Mouse (Mus musculus): ENCODE results near the gene F12. TPM values are rescaled to one million over a fixed set of nuclear protein-coding genes. Genes with fewer than 3 reads are reported as not detected.

F12 gene
- total and polyA plus RNA-seq, 3 experiments: not detected

GRCm38 (mm10) chr13:55392933-55393332 lies 33.7 kb downstream of the F12 start:
- no peaks in the 10 kb centered on the region for H3K27me3 ChIP-seq (ENCODE audit: control insufficient read depth in 1 of 2, insufficient read depth in 2 of 2, low read length in 2 of 2)
- no peak overlapping the region for H3K27ac ChIP-seq (ENCODE audit: control insufficient read depth, low read depth, low read length)
- no peak for TF ChIP-seq POLR2AphosphoS5 (IDR thresholded peaks at IDR 0.05; ENCODE audit: borderline replicate concordance, low read depth, low read length)
- no peak for TF ChIP-seq ETS1 (IDR thresholded peaks at IDR 0.05; ENCODE audit: low read depth, low read length)
- TF ChIP-seq MAFK (IDR thresholded peaks at IDR 0.05; ENCODE audit: borderline replicate concordance, low read depth, low read length): no peak
- TF ChIP-seq CHD2 (IDR thresholded peaks at IDR 0.05; ENCODE audit: low read length): no peak
- no peak for TF ChIP-seq KAT2A (conservative IDR thresholded peaks at IDR 0.05; ENCODE audit: low read depth, low read length)
- TF ChIP-seq EP300 (IDR thresholded peaks at IDR 0.05; ENCODE audit: low read depth in 1 of 2, low read length in 2 of 2): no peak
- no peak for TF ChIP-seq HCFC1 (IDR thresholded peaks at IDR 0.05; ENCODE audit: low read depth, low read length)
- 0 out of 2 replicates have a peak, but pooled peaks have one; percentile 21 for TF ChIP-seq ZNF384 (IDR thresholded peaks at IDR 0.05; ENCODE audit: low read depth, low read length)
- TF ChIP-seq ZC3H11A (IDR thresholded peaks at IDR 0.05; ENCODE audit: low read depth, low read length): peak; percentile 75
- peak; percentile 75 to 84 (median 79) for TF ChIP-seq CTCF (IDR thresholded peaks at IDR 0.05 in 2 of 3, conservative IDR thresholded peaks at IDR 0.05 in 1 of 3; ENCODE audit: control insufficient read depth in 1 of 3, insufficient read depth in 1 of 3, low read depth in 2 of 3, low read length in 3 of 3, poor library complexity in 1 of 3, severe bottlenecking in 1 of 3)
- TF ChIP-seq RAD21 (IDR thresholded peaks at IDR 0.05; ENCODE audit: low read depth, low read length): peak; percentile 70
- no peak for TF ChIP-seq E2F4 (IDR thresholded peaks at IDR 0.05; ENCODE audit: borderline replicate concordance, low read depth, low read length)
- TF ChIP-seq SIN3A (IDR thresholded peaks at IDR 0.05; ENCODE audit: low read length): peak; percentile 35; the same call in 1 of the 2 replicates
- TF ChIP-seq TCF12 (IDR thresholded peaks at IDR 0.05; ENCODE audit: low read depth, low read length): no peak
- TF ChIP-seq SMC3 (IDR thresholded peaks at IDR 0.05; ENCODE audit: low read depth, low read length): peak; percentile 80
- no peak for TF ChIP-seq GABPA (IDR thresholded peaks at IDR 0.05; ENCODE audit: low read depth, low read length)
- peak; percentile 27; the same call in 1 of the 2 replicates for TF ChIP-seq MXI1 (IDR thresholded peaks at IDR 0.05; ENCODE audit: low read depth, low read length)
- TF ChIP-seq POLR2AphosphoS2 (IDR thresholded peaks at IDR 0.05; ENCODE audit: low read length): no peak
- TF ChIP-seq MYB (IDR thresholded peaks at IDR 0.05; ENCODE audit: low read depth, low read length): no peak
- TF ChIP-seq ZMIZ1 (IDR thresholded peaks at IDR 0.05; ENCODE audit: low read depth, low read length): no peak
- no peak for TF ChIP-seq JUND (IDR thresholded peaks at IDR 0.05; ENCODE audit: low read depth, low read length)
- TF ChIP-seq USF2 (IDR thresholded peaks at IDR 0.05; ENCODE audit: borderline replicate concordance in 1 of 2, insufficient read depth in 1 of 2, low read depth in 1 of 2, low read length in 2 of 2): no peak
- no peak for TF ChIP-seq TBP (IDR thresholded peaks at IDR 0.05; ENCODE audit: low read depth, low read length)
- no peak for TF ChIP-seq POLR2A (IDR thresholded peaks at IDR 0.05; ENCODE audit: control insufficient read depth in 1 of 2, insufficient read depth in 1 of 2, low read depth in 1 of 2, low read length in 2 of 2, poor library complexity in 1 of 2)
- no peak for TF ChIP-seq NRF1 (IDR thresholded peaks at IDR 0.05; ENCODE audit: insufficient read depth, low read depth, low read length, poor library complexity, severe bottlenecking)
- TF ChIP-seq CHD1 (IDR thresholded peaks at IDR 0.05; ENCODE audit: low read depth, low read length): no peak
- no peak for TF ChIP-seq ZKSCAN1 (IDR thresholded peaks at IDR 0.05; ENCODE audit: low read depth, low read length)
- TF ChIP-seq NELFE (IDR thresholded peaks at IDR 0.05; ENCODE audit: low read depth, low read length): no peak
- no peak for TF ChIP-seq RCOR1 (IDR thresholded peaks at IDR 0.05; ENCODE audit: low read depth, low read length)
- TF ChIP-seq BHLHE40 (IDR thresholded peaks at IDR 0.05; ENCODE audit: borderline replicate concordance, low read depth, low read length): no peak
- no peak for TF ChIP-seq ELF1 (IDR thresholded peaks at IDR 0.05; ENCODE audit: low read depth, low read length)
- peak; percentile 80 for TF ChIP-seq MYC (IDR thresholded peaks at IDR 0.05; ENCODE audit: low read depth, low read length)
- TF ChIP-seq GATA1 (IDR thresholded peaks at IDR 0.05; ENCODE audit: low read depth, low read length): no peak
- TF ChIP-seq USF1 (IDR thresholded peaks at IDR 0.05; ENCODE audit: low read depth, low read length): no peak
- no peak for TF ChIP-seq MAZ (IDR thresholded peaks at IDR 0.05; ENCODE audit: low read depth, low read length)
- TF ChIP-seq UBTF (IDR thresholded peaks at IDR 0.05; ENCODE audit: borderline replicate concordance, insufficient read depth, low read depth, low read length): no peak
- TF ChIP-seq MAX (IDR thresholded peaks at IDR 0.05; ENCODE audit: low read length): no peak
- no peak for TF ChIP-seq TAL1 (IDR thresholded peaks at IDR 0.05; ENCODE audit: low read length)
- no peak for TF ChIP-seq MEF2A (IDR thresholded peaks at IDR 0.05; ENCODE audit: extremely low read depth, insufficient replicate concordance, low read depth, low read length, poor library complexity, severe bottlenecking)
- no peaks in the 10 kb centered on the region for H3K9me3 ChIP-seq (replicated peaks; ENCODE audit: insufficient read depth, low read length)
- no peak overlapping the region for H3K9ac ChIP-seq (ENCODE audit: control insufficient read depth, low read depth, low read length, poor library complexity, severe bottlenecking)
- H3K4me3 ChIP-seq (ENCODE audit: control insufficient read depth in 1 of 2, insufficient read depth in 1 of 2, low read depth in 2 of 2, low read length in 2 of 2): no peak overlapping the region
- no peaks in the 10 kb centered on the region for H3K79me2 ChIP-seq (ENCODE audit: control insufficient read depth, insufficient read depth, low read length, poor library complexity)
- peak; percentile 77 for DNase-seq (ENCODE audit: low read depth, low spot score)
- H3K36me3 ChIP-seq (ENCODE audit: control insufficient read depth in 1 of 2, insufficient read depth in 2 of 2, low read length in 2 of 2): no peaks in the 10 kb centered on the region
- H3K4me1 ChIP-seq (ENCODE audit: control insufficient read depth in 1 of 2, insufficient read depth in 2 of 2, low read length in 2 of 2): no peaks in the 10 kb centered on the region

Measured in MEL (cell line).